Mouse (Mus musculus) ES-Bruce4 (cell line): ENCODE measurements around the gene Kif24. TPM values are rescaled to one million over a fixed set of nuclear protein-coding genes. Genes with fewer than 3 reads are reported as not detected.

Experiments
- H3K27ac ChIP-seq: 2 replicates; pipeline ENCODE4 v1.5.1; 2012; ENCODE audit warnings: low read length, inconsistent platforms; ENCODE audit not compliant: insufficient read depth
- H3K27me3 ChIP-seq: 2 replicates; pipeline ENCODE4 v1.6.1; 2012; ENCODE audit warnings: mild to moderate bottlenecking, low read length, inconsistent platforms; ENCODE audit not compliant: control insufficient read depth, poor library complexity, insufficient read depth, severe bottlenecking
- H3K36me3 ChIP-seq: 2 replicates; pipeline ENCODE4 v1.6.1; 2012; ENCODE audit warnings: inconsistent platforms, mild to moderate bottlenecking, low read length, moderate library complexity; ENCODE audit not compliant: control insufficient read depth, poor library complexity, insufficient read depth, severe bottlenecking
- H3K4me1 ChIP-seq: one replicate; pipeline ENCODE4 v1.8.1; 2011; ENCODE audit warnings: low read length; ENCODE audit not compliant: control insufficient read depth, insufficient read depth
- H3K4me3 ChIP-seq: 2 replicates; pipeline ENCODE4 v1.5.1; 2011; ENCODE audit warnings: low read depth, mild to moderate bottlenecking, low read length
- H3K9ac ChIP-seq: 2 replicates; pipeline ENCODE4 v1.6.1; 2012; ENCODE audit warnings: low read depth, mild to moderate bottlenecking, inconsistent platforms; ENCODE audit not compliant: poor library complexity, severe bottlenecking
- H3K9me3 ChIP-seq: replicated peaks from 2 replicates; pipeline ENCODE4 v1.6.1; 2012; ENCODE audit warnings: mild to moderate bottlenecking, low read length, inconsistent platforms; ENCODE audit not compliant: control insufficient read depth, poor library complexity, insufficient read depth, severe bottlenecking
- CTCF ChIP-seq: IDR thresholded peaks from one replicate; pipeline ENCODE4 v1.8.1; 2011; ENCODE audit warnings: low read depth, low read length
- EP300 ChIP-seq: IDR thresholded peaks from 2 replicates; pipeline ENCODE4 v1.6.1; 2011; ENCODE audit warnings: low read depth, low read length; ENCODE audit not compliant: insufficient read depth
- POLR2A ChIP-seq: IDR thresholded peaks from one replicate; pipeline ENCODE4 v1.8.1; 2011; ENCODE audit warnings: low read length; ENCODE audit not compliant: insufficient read depth
- polyA plus RNA-seq: library from polyadenylated mRNA; stranded (reverse); fragments of >200 nt; gene quantifications from 2 replicates; pipeline ENCODE4 v1.2.4, GENCODE M21; 2011; ENCODE audit warnings: low read depth; ENCODE audit not compliant: missing spikeins, insufficient read depth, insufficient read length

Kif24 gene
- polyA plus RNA-seq, 1 experiment, result 25.7 TPM

DNA sequence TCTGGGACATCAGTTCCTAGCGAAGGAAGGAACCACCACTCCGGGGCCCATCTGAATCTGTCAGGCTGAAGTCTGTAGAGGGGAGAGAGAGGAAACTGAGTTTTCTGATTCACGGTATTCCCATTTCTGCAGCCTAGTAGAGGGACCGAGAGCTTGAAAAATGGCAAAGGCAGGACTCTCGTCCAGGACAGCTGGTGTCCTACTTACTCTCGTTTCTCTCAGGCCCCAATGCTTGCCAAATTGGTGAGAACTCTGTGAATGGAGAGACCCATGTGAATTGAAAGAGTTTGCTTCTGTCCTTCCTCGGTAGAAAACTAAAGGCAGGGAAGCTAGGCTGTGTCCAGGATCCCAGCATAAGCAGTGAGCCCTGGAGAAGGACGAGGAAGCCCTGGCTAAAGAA, 34.9 kb upstream of the Kif24 start:
- peak overlapping the region; percentile 0; the same call in 1 of the 2 replicates for H3K9ac ChIP-seq
- peaks cover 2% of the 10 kb centered on the region for H3K4me1 ChIP-seq
- no peaks in the 10 kb centered on the region for H3K36me3 ChIP-seq
- TF ChIP-seq CTCF, result no peak
- TF ChIP-seq EP300, result no peak
- no peak for TF ChIP-seq POLR2A
- no peak overlapping the region for H3K27ac ChIP-seq
- H3K4me3 ChIP-seq, result no peak overlapping the region
- no peaks in the 10 kb centered on the region for H3K27me3 ChIP-seq
- no peaks in the 10 kb centered on the region for H3K9me3 ChIP-seq

DNA sequence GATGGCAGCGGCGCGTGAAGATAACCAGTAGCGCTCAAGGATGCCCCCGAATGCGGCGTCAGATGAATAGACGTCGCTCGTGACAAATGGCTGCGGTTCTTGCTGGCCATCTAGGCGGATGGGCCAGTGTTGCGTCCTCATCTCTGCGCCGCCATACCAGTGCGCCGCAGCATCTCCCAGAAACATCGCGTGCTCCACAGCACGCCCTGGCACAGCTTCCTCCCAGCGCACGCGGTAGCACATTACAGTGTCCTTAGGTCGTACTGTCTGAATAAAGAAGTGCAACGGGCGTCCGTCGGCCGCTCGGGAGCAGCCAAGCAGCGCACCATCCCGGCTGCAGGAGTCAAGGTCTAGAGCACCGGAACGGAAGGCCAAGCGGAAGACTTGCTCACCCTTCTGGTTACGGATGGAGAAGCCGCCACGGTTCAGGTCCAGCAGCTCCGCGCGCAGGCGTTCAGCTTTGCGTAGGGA, 34.3 kb upstream of the Kif24 start:
- peak overlapping the region; percentile 0; the same call in 1 of the 2 replicates for H3K9ac ChIP-seq
- peak overlapping the region; percentile 51 for H3K4me3 ChIP-seq
- H3K27me3 ChIP-seq, result no peaks in the 10 kb centered on the region
- no peaks in the 10 kb centered on the region for H3K36me3 ChIP-seq
- no peak overlapping the region for H3K27ac ChIP-seq
- no peaks in the 10 kb centered on the region for H3K9me3 ChIP-seq
- peaks cover 2% of the 10 kb centered on the region for H3K4me1 ChIP-seq
- TF ChIP-seq CTCF, result no peak
- TF ChIP-seq POLR2A, result no peak
- no peak for TF ChIP-seq EP300

DNA sequence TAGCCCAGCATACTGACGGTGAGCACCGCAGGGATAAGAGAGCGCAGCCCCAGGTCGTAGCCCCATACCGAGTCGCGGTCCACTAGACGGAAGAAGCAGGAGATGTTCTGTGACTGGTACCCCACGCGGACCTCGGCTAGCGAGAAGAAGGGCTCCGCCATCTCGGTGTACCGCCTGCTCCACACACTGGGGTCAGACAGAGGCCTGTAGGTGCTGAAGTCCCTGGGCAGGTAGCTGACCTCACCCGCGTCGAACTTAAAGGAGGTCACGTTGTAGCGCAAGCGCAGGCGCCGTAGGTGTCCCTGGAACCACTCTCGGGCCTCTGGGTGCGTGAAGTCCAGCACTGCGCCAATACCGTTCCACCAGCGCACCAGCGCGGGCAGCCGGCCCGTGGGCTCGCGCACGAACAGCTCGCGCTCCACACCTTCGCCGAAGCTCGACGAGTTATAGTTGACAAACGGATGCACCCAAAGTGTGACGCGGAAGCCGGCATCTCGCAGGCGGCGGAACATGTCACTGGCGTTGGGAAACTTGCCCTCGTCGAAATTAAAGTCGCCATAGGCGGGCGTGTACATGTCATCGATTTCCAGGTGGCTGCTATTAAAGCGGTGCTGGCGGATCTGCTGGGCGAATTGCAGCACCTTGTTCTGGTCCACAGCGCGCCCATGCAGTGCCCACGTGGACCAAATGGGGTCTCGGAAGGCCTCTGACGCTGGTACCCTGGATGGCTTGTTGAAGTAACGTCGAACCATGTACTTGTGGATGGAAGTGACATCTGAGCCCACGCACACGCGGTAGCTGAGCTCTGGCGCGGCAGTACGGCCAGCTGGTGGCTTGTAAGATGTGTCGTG, 33.5 kb upstream of the Kif24 start:
- Histone ChIP-seq H3K27ac (no peak overlapping the region), H3K4me1 (peaks cover 2% of the 10 kb centered on the region), H3K4me3 (peak overlapping the region; percentile 51), H3K9ac (peak overlapping the region; percentile 0; the same call in 1 of the 2 replicates), H3K36me3 (no peaks in the 10 kb centered on the region), H3K9me3 (no peaks in the 10 kb centered on the region), H3K27me3 (no peaks in the 10 kb centered on the region)
- TF ChIP-seq POLR2A (no peak), CTCF (no peak), EP300 (no peak)

DNA sequence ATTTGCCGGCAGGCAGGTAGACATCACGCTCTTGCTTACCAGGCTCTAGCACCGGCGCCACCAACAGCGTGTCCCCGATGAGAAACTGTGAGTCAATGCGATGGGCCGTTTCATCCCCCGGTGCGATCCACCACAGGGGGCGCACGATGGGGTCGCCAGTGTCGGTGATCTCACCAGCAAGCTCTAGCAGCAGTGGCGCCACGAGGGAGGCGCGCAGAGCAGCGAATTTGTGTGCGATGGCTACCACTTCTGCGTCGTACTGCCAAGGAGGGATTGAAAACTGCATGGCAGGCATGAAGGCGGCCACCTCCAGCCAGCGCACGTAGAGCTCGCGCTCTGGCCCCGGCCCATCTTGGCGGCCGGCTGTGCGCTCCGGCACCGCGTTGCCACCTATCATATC, 32.9 kb upstream of the Kif24 start:
- Histone ChIP-seq H3K4me3 (peak overlapping the region; percentile 51), H3K36me3 (no peaks in the 10 kb centered on the region), H3K9me3 (no peaks in the 10 kb centered on the region), H3K27me3 (no peaks in the 10 kb centered on the region), H3K9ac (0 out of 2 replicates have a peak overlapping the region, but pooled peaks have one; percentile 0), H3K4me1 (peaks cover 2% of the 10 kb centered on the region), H3K27ac (no peak overlapping the region)
- TF ChIP-seq POLR2A, result no peak
- no peak for TF ChIP-seq EP300
- peak; percentile 59 for TF ChIP-seq CTCF

DNA sequence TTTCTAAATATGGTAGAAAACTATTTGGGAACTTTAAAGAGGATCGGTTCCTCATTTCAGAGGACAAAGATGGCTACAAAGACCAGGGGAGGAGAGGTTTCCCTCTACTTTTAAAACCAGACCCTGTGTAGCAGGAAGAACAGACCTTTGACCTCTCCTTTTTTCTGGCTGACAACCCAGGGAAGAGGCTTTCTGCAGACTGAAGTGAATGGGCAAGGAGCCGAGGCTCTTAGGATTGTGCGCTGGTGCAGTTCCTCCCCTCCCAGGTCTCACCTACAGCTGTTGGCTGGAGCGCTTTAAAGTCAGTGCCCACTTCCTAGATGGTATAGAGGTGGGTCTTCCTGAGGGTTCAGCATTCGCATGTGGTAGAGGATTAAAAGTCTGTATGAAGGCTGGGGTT, 32.4 kb upstream of the Kif24 start:
- H3K27ac ChIP-seq, result no peak overlapping the region
- no peaks in the 10 kb centered on the region for H3K27me3 ChIP-seq
- H3K4me3 ChIP-seq, result no peak overlapping the region
- TF ChIP-seq POLR2A (no peak), CTCF (no peak), EP300 (no peak)
- peaks cover 2% of the 10 kb centered on the region for H3K4me1 ChIP-seq
- H3K36me3 ChIP-seq, result no peaks in the 10 kb centered on the region
- no peak overlapping the region for H3K9ac ChIP-seq
- no peaks in the 10 kb centered on the region for H3K9me3 ChIP-seq

DNA sequence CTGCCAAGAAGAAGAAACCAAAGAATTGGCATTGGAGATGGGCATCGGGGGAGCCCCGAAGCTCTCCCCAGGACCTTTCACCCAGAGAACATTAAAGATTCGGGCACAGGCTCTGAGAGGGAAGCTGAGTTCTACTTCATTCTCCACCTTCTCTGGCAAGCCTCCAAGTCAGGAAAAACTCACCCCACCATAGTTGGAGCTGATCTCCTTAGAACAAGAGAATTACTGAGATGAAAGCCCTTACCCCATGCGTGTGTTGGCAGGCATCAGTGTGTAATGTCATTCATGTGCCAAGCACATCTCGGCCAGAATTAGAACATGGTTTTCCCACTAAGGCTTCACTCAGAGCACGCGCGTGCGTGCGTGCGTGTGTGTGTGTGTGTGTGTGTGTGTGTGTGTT, 31.2 kb upstream of the Kif24 start:
- H3K27me3 ChIP-seq, result no peaks in the 10 kb centered on the region
- TF ChIP-seq CTCF, result no peak
- TF ChIP-seq POLR2A, result no peak
- TF ChIP-seq EP300, result no peak

More for the DNA sequence above, 31.2 kb upstream of the Kif24 start:
- Histone ChIP-seq H3K27ac (no peak overlapping the region), H3K36me3 (no peaks in the 10 kb centered on the region), H3K4me3 (no peak overlapping the region), H3K9me3 (no peaks in the 10 kb centered on the region), H3K4me1 (peaks cover 2% of the 10 kb centered on the region), H3K9ac (no peak overlapping the region)
